Mouse (Mus musculus) kidney, embryonic 15.5 days (tissue): ENCODE results near the gene Cenpp. TPM values are rescaled to one million over a fixed set of nuclear protein-coding genes. Genes with fewer than 3 reads are reported as not detected.
A peak's percentile ranks its signal among the peaks of the same experiment; 100 is the strongest.

Experiments
- ATAC-seq: fragments of 200-750 bp; cut with Nextera tagmentation; replicated peaks from 2 replicates; pipeline ENCODE4 v1.8.0; 2017; ENCODE audit warnings: moderate TSS enrichment; ENCODE audit not compliant: low FRiP score
- H3K27ac ChIP-seq: fragments of 300-500 bp; sonication (generic); 2 replicates; pipeline ENCODE4 v1.5.1; 2015; ENCODE audit warnings: mild to moderate bottlenecking, inconsistent platforms
- H3K27me3 ChIP-seq: fragments of 300-500 bp; sonication (generic); 2 replicates; pipeline ENCODE4 v1.6.1; 2015; ENCODE audit warnings: inconsistent platforms
- H3K36me3 ChIP-seq: fragments of 300-500 bp; sonication (generic); 2 replicates; pipeline ENCODE4 v1.6.1; 2015; ENCODE audit warnings: inconsistent platforms
- H3K4me1 ChIP-seq: fragments of 300-500 bp; sonication (generic); 2 replicates; pipeline ENCODE4 v1.6.1; 2015; ENCODE audit warnings: inconsistent platforms
- H3K4me2 ChIP-seq: fragments of 300-500 bp; sonication (generic); 2 replicates; pipeline ENCODE4 v1.6.1; 2015; ENCODE audit warnings: moderate library complexity, mild to moderate bottlenecking, inconsistent platforms
- H3K4me3 ChIP-seq: fragments of 300-500 bp; sonication (generic); replicated peaks from 2 replicates; pipeline ENCODE4 v1.5.1; 2015; ENCODE audit warnings: mild to moderate bottlenecking, inconsistent platforms
- H3K9ac ChIP-seq: fragments of 300-500 bp; sonication (generic); 2 replicates; pipeline ENCODE4 v1.6.1; 2015; ENCODE audit warnings: mild to moderate bottlenecking, inconsistent platforms
- H3K9me3 ChIP-seq: fragments of 300-500 bp; sonication (generic); replicated peaks from 2 replicates; pipeline ENCODE4 v1.6.1; 2016; ENCODE audit warnings: inconsistent platforms
- whole genome bisulfite sequencing: fragments of 180-500 bp; shearing (Covaris S2); methylation state at CpG from one replicate; pipeline ENCODE4 v1.1.7; 2015; ENCODE audit warnings: mixed read lengths; 5-methylcytosine and 5-hydroxymethylcytosine counted together
- polyA plus RNA-seq: library from polyadenylated mRNA; unstranded; fragments of >200 nt; fragmentation: Nextera tagmentation; extraction: Ambion mirVana; gene quantifications from 2 replicates; pipeline ENCODE4 v1.2.1, GENCODE M21; 2015

The Cenpp gene
- polyA plus RNA-seq, 1 experiment from 2014 or later, result 28.0 TPM

GRCm38 (mm10) chr13:49469002-49469401, 183.6 kb downstream of the Cenpp start:
- H3K9ac ChIP-seq, result no peak overlapping the region
- no peak overlapping the region for H3K27ac ChIP-seq
- no peak for ATAC-seq
- no peaks in the 10 kb centered on the region for H3K9me3 ChIP-seq
- H3K27me3 ChIP-seq, result no peaks in the 10 kb centered on the region
- H3K4me3 ChIP-seq, result no peak overlapping the region
- peaks cover 5% of the 10 kb centered on the region; the same call in 1 of the 2 replicates for H3K4me1 ChIP-seq
- peaks cover 18% of the 10 kb centered on the region for H3K36me3 ChIP-seq
- H3K4me2 ChIP-seq, result no peak overlapping the region
- WGBS, result 90% methylated on average over 5 of the region's 5 CpGs

GRCm38 (mm10) chr13:49467585-49467984, 185.0 kb downstream of the Cenpp start:
- Histone ChIP-seq H3K4me3 (no peak overlapping the region), H3K27me3 (no peaks in the 10 kb centered on the region), H3K4me1 (peaks cover 5% of the 10 kb centered on the region; the same call in 1 of the 2 replicates), H3K27ac (no peak overlapping the region), H3K9me3 (no peaks in the 10 kb centered on the region), H3K36me3 (peaks cover 29% of the 10 kb centered on the region), H3K4me2 (no peak overlapping the region), H3K9ac (no peak overlapping the region)
- WGBS, result 68% methylated on average over 2 of the region's 2 CpGs
- ATAC-seq, result no peak

DNA sequence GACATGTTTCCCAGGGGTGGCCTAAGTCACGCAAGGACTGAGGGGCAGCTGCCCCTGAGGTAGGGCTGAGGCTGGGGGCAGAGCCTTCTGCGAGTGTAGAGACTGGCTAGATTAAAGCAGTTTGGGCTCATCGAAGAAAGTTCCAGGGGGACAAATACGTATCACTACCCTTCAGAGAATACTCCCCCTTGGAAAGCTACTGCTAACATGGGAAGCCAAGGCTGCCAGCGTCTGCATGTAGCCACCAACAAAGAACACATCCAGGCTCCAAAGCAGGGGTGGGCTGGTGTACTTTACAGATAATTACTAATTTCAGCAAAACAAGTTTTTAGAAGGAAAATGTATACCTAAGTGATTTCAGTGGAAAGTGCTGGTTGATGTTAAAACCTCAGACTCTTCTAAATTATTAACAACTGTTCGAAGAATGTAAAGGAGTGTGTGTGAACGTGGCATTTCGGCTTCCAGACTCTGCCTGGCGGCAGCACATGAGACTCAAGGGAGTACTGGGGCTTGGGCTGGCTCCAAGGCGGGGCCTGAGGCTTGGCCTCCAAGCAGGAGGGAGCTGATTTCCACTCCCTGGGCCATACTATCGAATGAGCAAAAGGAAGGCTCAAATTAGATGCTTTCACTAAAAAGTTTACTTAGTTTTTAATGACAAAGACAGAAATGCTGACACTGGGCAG, 186.1 kb downstream of the Cenpp start:
- Histone ChIP-seq H3K9ac (no peak overlapping the region), H3K4me2 (no peak overlapping the region), H3K4me3 (no peak overlapping the region), H3K27me3 (no peaks in the 10 kb centered on the region), H3K27ac (peak overlapping the region; percentile 51), H3K36me3 (peaks cover 39% of the 10 kb centered on the region), H3K4me1 (peaks cover 5% of the 10 kb centered on the region; the same call in 1 of the 2 replicates), H3K9me3 (no peaks in the 10 kb centered on the region)
- no peak for ATAC-seq
- WGBS, result 72% methylated on average over 11 of the region's 11 CpGs

GRCm38 (mm10) chr13:49465875-49466274, 186.7 kb downstream of the Cenpp start:
- WGBS, result 93% methylated on average over 4 of the region's 4 CpGs
- no peak overlapping the region for H3K4me2 ChIP-seq
- no peaks in the 10 kb centered on the region for H3K27me3 ChIP-seq
- no peak for ATAC-seq
- peaks cover 5% of the 10 kb centered on the region; the same call in 1 of the 2 replicates for H3K4me1 ChIP-seq
- H3K27ac ChIP-seq, result no peak overlapping the region
- H3K9me3 ChIP-seq, result no peaks in the 10 kb centered on the region
- no peak overlapping the region for H3K9ac ChIP-seq
- no peak overlapping the region for H3K4me3 ChIP-seq
- peaks cover 46% of the 10 kb centered on the region for H3K36me3 ChIP-seq

DNA sequence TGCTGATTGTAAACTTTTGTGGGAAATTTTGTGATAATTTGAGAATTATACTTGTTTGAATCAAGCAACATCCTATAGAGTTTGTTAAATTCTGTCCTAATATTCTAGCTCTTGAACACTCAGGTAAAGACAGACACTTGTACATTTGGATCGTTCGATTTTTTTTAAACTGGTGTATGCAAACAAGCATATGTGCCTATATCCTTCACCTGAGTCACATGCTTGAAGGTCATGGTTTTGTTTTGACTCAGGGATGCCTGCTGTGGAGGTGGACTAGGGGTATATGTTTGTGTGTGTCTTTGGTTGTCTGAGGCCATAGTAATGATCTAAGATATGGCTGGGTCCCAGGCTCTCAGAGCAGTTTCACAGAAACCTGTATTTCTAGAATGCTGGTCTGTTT, 189.7 kb downstream of the Cenpp start:
- no peak overlapping the region for H3K4me2 ChIP-seq
- peaks cover 5% of the 10 kb centered on the region; the same call in 1 of the 2 replicates for H3K4me1 ChIP-seq
- ATAC-seq, result no peak
- H3K9ac ChIP-seq, result no peak overlapping the region
- H3K27ac ChIP-seq, result no peak overlapping the region
- no peak overlapping the region for H3K4me3 ChIP-seq
- no peaks in the 10 kb centered on the region for H3K9me3 ChIP-seq
- H3K27me3 ChIP-seq, result no peaks in the 10 kb centered on the region
- 92% methylated on average over 2 of the region's 2 CpGs for WGBS
- peaks cover 64% of the 10 kb centered on the region for H3K36me3 ChIP-seq

- Histone ChIP-seq H3K9ac (no peak overlapping the region), H3K4me1 (peaks cover under 1% of the 10 kb centered on the region; the same call in 1 of the 2 replicates), H3K4me3 (no peak overlapping the region), H3K9me3 (no peaks in the 10 kb centered on the region), H3K4me2 (no peak overlapping the region), H3K27me3 (no peaks in the 10 kb centered on the region), H3K36me3 (peaks cover 71% of the 10 kb centered on the region), H3K27ac (no peak overlapping the region)
- WGBS, result 87% methylated on average over 15 of the region's 15 CpGs
- ATAC-seq, result no peak
Observed at GRCm38 (mm10) chr13:49461458-49462132, 191.0 kb downstream of the Cenpp start.

GRCm38 (mm10) chr13:49460692-49461414, 191.7 kb downstream of the Cenpp start:
- Histone ChIP-seq H3K4me1 (no peaks in the 10 kb centered on the region), H3K4me3 (no peak overlapping the region), H3K9me3 (no peaks in the 10 kb centered on the region), H3K27me3 (no peaks in the 10 kb centered on the region), H3K27ac (no peak overlapping the region), H3K4me2 (no peak overlapping the region), H3K9ac (no peak overlapping the region), H3K36me3 (peaks cover 77% of the 10 kb centered on the region)
- WGBS, result 68% methylated on average over 5 of the region's 5 CpGs
- no peak for ATAC-seq

- ATAC-seq, result no peak
- H3K27me3 ChIP-seq, result no peaks in the 10 kb centered on the region
- no peaks in the 10 kb centered on the region for H3K4me1 ChIP-seq
- no peak overlapping the region for H3K4me2 ChIP-seq
- H3K9ac ChIP-seq, result no peak overlapping the region
- peaks cover 72% of the 10 kb centered on the region for H3K36me3 ChIP-seq
- no peaks in the 10 kb centered on the region for H3K9me3 ChIP-seq
- WGBS, result 86% methylated on average over 4 of the region's 4 CpGs
- H3K27ac ChIP-seq, result no peak overlapping the region
- no peak overlapping the region for H3K4me3 ChIP-seq
Observed at GRCm38 (mm10) chr13:49460276-49460675, 192.3 kb downstream of the Cenpp start.

DNA sequence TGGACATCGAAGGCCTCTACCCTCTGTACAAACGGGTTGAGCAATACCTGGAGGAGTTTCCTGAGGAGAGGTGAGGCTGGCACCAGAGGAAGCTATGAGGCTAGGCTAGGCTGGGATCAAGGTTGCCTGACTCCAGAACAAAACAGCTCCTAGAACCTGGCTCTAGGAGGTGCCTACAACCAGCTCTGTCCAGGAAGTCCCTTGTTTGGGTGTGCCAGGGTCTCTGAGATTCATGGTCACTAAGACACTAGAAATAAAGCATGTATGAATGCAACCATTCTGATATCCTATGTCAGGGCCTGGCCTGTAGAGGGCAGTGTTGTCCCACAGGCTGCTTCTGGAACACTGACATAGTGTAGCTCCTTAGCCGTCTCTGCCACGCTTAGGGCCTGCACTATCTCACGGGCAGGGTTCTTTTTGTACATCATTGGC, 203.3 kb downstream of the Cenpp start:
- peaks cover 67% of the 10 kb centered on the region for H3K36me3 ChIP-seq
- ATAC-seq, result peak; percentile 56; the same call in 1 of the 2 replicates
- no peaks in the 10 kb centered on the region for H3K4me1 ChIP-seq
- 45% methylated on average over 5 of the region's 5 CpGs for WGBS
- H3K4me2 ChIP-seq, result no peak overlapping the region
- H3K4me3 ChIP-seq, result no peak overlapping the region
- H3K9ac ChIP-seq, result no peak overlapping the region
- H3K27ac ChIP-seq, result no peak overlapping the region
- H3K27me3 ChIP-seq, result no peaks in the 10 kb centered on the region
- H3K9me3 ChIP-seq, result no peaks in the 10 kb centered on the region

- H3K27me3 ChIP-seq, result no peaks in the 10 kb centered on the region
- no peak overlapping the region for H3K9ac ChIP-seq
- ATAC-seq, result no peak
- peaks cover 57% of the 10 kb centered on the region for H3K36me3 ChIP-seq
- H3K27ac ChIP-seq, result no peak overlapping the region
- no peaks in the 10 kb centered on the region for H3K4me1 ChIP-seq
- H3K4me2 ChIP-seq, result no peak overlapping the region
- no peak overlapping the region for H3K4me3 ChIP-seq
- 95% methylated on average over 6 of the region's 6 CpGs for WGBS
- H3K9me3 ChIP-seq, result no peaks in the 10 kb centered on the region
Observed at GRCm38 (mm10) chr13:49444451-49444850, 208.1 kb downstream of the Cenpp start.

GRCm38 (mm10) chr13:49436170-49436569, 216.4 kb downstream of the Cenpp start:
- ATAC-seq, result no peak
- no peak overlapping the region for H3K4me2 ChIP-seq
- WGBS, result 83% methylated on average over 4 of the region's 4 CpGs

DNA sequence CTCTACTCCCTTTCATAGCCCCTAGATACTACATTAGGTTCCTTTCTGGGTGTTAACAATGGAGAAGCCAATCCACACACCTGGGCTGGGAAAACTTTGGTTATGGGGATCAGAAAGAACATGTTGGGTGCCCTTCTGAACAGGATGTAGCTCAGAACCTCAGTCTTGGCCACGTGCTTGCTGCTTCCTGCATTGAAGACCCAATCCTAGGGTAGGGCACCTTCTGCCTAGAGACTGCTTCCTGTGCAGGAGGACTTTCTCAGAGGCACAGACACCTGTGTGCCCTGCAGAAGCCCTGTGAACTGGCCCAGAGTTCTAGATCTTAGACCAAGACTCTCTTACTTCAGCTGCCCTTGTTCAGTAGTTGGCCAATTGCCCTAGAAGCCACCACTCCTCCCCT, 216.8 kb downstream of the Cenpp start:
- no peaks in the 10 kb centered on the region for H3K9me3 ChIP-seq
- no peaks in the 10 kb centered on the region for H3K4me1 ChIP-seq
- no peaks in the 10 kb centered on the region for H3K27me3 ChIP-seq
- H3K27ac ChIP-seq, result no peak overlapping the region
- H3K9ac ChIP-seq, result no peak overlapping the region
- ATAC-seq, result no peak
- WGBS, result 80% methylated on average over 1 of the region's 1 CpGs
- H3K36me3 ChIP-seq, result peaks cover 61% of the 10 kb centered on the region
- H3K4me2 ChIP-seq, result no peak overlapping the region
- no peak overlapping the region for H3K4me3 ChIP-seq

More at GRCm38 (mm10) chr13:49436170-49436569, 216.4 kb downstream of the Cenpp start:
- H3K27me3 ChIP-seq, result no peaks in the 10 kb centered on the region
- no peaks in the 10 kb centered on the region for H3K9me3 ChIP-seq
- H3K36me3 ChIP-seq, result peaks cover 61% of the 10 kb centered on the region
- no peaks in the 10 kb centered on the region for H3K4me1 ChIP-seq
- H3K9ac ChIP-seq, result no peak overlapping the region
- no peak overlapping the region for H3K27ac ChIP-seq
- no peak overlapping the region for H3K4me3 ChIP-seq
